Comparison of ENCODE assay signal across 8 mouse cellular contexts in the genomic region with DNA sequence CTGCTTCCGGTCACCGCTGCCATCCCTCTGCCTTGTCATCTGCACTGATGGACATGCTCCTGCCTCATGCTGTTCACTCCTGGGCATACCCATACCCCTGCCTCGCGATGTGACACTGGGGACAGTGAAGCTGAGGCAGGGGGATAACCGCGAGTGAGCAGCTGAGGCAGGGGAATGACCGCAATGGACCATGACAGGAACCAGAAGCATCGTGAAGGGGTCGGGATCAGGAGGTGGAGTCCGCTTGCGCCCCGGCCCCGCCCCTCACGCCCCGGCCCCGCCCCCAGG. TPM values are rescaled to one million over a fixed set of nuclear protein-coding genes. Genes with fewer than 3 reads are reported as not detected.
DNase-seq lines count a peak whose midpoint lies in the region; ATAC-seq and TF ChIP-seq lines count a peak whose summit lies in the region.

No protein-coding gene starts in this region.

- TF ChIP-seq POLR2A in small intestine, adult 2 months (IDR thresholded peaks at IDR 0.05; ENCODE audit: low read depth, low read length): no peak

- H3K4me1 ChIP-seq in limb, embryonic 11.5 days (ENCODE audit: control insufficient read depth, insufficient read depth, low read length): no peaks in the 10 kb centered on the region
- H3K4me1 ChIP-seq in small intestine, adult 2 months (ENCODE audit: control insufficient read depth, insufficient read depth, insufficient read length, low read length): no peaks in the 10 kb centered on the region

- no peak for ATAC-seq in cerebellum, adult (ENCODE audit: insufficient number of reproducible peaks, low FRiP score, low TSS enrichment)
- peak; percentile 23; the same call in 1 of the 2 replicates for ATAC-seq in limb, embryonic 11.5 days (ENCODE audit: insufficient number of reproducible peaks, low FRiP score, low TSS enrichment, low read depth)

- H3K36me3 ChIP-seq in limb, embryonic 11.5 days (ENCODE audit: control insufficient read depth, insufficient read depth, low read length): peaks cover 6% of the 10 kb centered on the region; the same call in 1 of the 2 replicates
- H3K36me3 ChIP-seq in small intestine, adult 2 months (ENCODE audit: control insufficient read depth, insufficient read depth, low read length): no peaks in the 10 kb centered on the region

- H3K4me2 ChIP-seq in limb, embryonic 11.5 days (ENCODE audit: low read depth, severe bottlenecking): peak overlapping the region; percentile 54

- no peak for TF ChIP-seq CTCF in small intestine, adult 2 months (IDR thresholded peaks at IDR 0.05; ENCODE audit: extremely low read depth, insufficient read length, insufficient replicate concordance, low read depth, low read length)

- H3K4me3 ChIP-seq in limb, embryonic 11.5 days (ENCODE audit: low read depth, low read length): peak overlapping the region; percentile 63
- H3K4me3 ChIP-seq in small intestine, adult 2 months (ENCODE audit: low read depth, low read length): peak overlapping the region; percentile 73

- WGBS in limb, embryonic 11.5 days: 20% methylated on average over 16 of the region's 16 CpGs
- WGBS in small intestine, adult 2 months: 47% methylated on average over 16 of the region's 16 CpGs

- H3K9me3 ChIP-seq in limb, embryonic 11.5 days (ENCODE audit: control insufficient read depth, low read length): peaks cover 40% of the 10 kb centered on the region

- H3K27me3 ChIP-seq in limb, embryonic 11.5 days (ENCODE audit: control insufficient read depth, insufficient read depth, low read length): no peaks in the 10 kb centered on the region
- H3K27me3 ChIP-seq in small intestine, adult 2 months (ENCODE audit: control insufficient read depth, insufficient read depth, low read length): no peaks in the 10 kb centered on the region

- no peak overlapping the region for H3K27ac ChIP-seq in limb, embryonic 11.5 days (replicated peaks; ENCODE audit: low read depth, low read length)
- no peak overlapping the region for H3K27ac ChIP-seq in small intestine, adult 2 months (ENCODE audit: insufficient read depth, low read depth, low read length)

- H3K9ac ChIP-seq in limb, embryonic 11.5 days (ENCODE audit: low read length): peak overlapping the region; percentile 63; the same call in 1 of the 2 replicates

- DNase-seq in cerebellum, adult 18-20 months: peak; percentile 25 to 29
- DNase-seq in right cerebral cortex, adult 18-20 months: peak; percentile 3
- no peak for DNase-seq in right cerebral cortex, postnatal 36 days (ENCODE audit: low spot score in 2 of 2)
- no peak for DNase-seq in limb, embryonic 11.5 days (ENCODE audit: low spot score)
- DNase-seq in thymus, postnatal 4 days: no peak
- DNase-seq in cerebellum, adult 9-11 months: no peak

RNA-seq across cellular contexts. Expression of gene Il3ra, which starts 0.7 kb away (rescaled TPM):
- polyA plus RNA-seq in limb, embryonic 11.5 days (2014; fragmentation: Nextera tagmentation; extraction: Ambion mirVana): 3.1 and 3.6 TPM in 2 replicates
- 19.5 and 23.9 TPM in 2 replicates for polyA plus RNA-seq in small intestine, adult 2 months (2012; rRNA removed)

RNA-seq across cellular contexts. Expression of gene Olfr31, which starts 24.1 kb away (rescaled TPM):
- polyA plus RNA-seq in limb, embryonic 11.5 days (2014; fragmentation: Nextera tagmentation; extraction: Ambion mirVana): not detected in 2 replicates
- not detected in 2 replicates for polyA plus RNA-seq in small intestine, adult 2 months (2012; rRNA removed)

RNA-seq across cellular contexts. Expression of gene Olfr721-ps1, which starts 54.3 kb away (rescaled TPM):
- not detected in 2 replicates for polyA plus RNA-seq in limb, embryonic 11.5 days (2014; fragmentation: Nextera tagmentation; extraction: Ambion mirVana)
- not detected in 2 replicates for polyA plus RNA-seq in small intestine, adult 2 months (2012; rRNA removed)

Comparison
In these comparisons a context has a peak if more than half of its experiments do, and no peak if none do; other contexts are left out.
1. DNase-seq: peak in cerebellum, adult 18-20 months (2 of 2) and right cerebral cortex, adult 18-20 months (single experiment); none in right cerebral cortex, postnatal 36 days (0 of 2), limb, embryonic 11.5 days (single experiment), thymus, postnatal 4 days (single experiment) and cerebellum, adult 9-11 months (single experiment).